ENCODE assay signal across 7 mouse cellular contexts in genomic region chr14:21848166-21849154, GRCm38 (mm10). TPM values are rescaled to one million over a fixed set of nuclear protein-coding genes. Genes with fewer than 3 reads are reported as not detected.
DNase-seq lines count a peak whose midpoint lies in the region; ATAC-seq and TF ChIP-seq lines count a peak whose summit lies in the region.

Gene Comtd1 (minus strand): TSS chr14:21848977.

- peak within 1 kb of the TSS; percentile 52 for H3K9ac ChIP-seq in intestine, postnatal 0 days (ENCODE audit: low read depth, low read length)
- H3K9ac ChIP-seq in midbrain, embryonic 12.5 days (replicated peaks): peak within 1 kb of the TSS; percentile 72

- intact Hi-C loops in left cerebral cortex, postnatal 4 days (cut with DNase I): loop anchor here (10.0 kb wide), 1 partner anchor 724 kb away; no protein-coding TSS in a partner anchor

- H3K27ac ChIP-seq in intestine, postnatal 0 days (ENCODE audit: low read depth, low read length): peak within 1 kb of the TSS; percentile 74
- H3K27ac ChIP-seq in midbrain, embryonic 12.5 days (replicated peaks): peak within 1 kb of the TSS; percentile 60; the same call in 1 of the 2 replicates
- H3K27ac ChIP-seq in small intestine, adult 2 months (ENCODE audit: insufficient read depth, low read depth, low read length): peak within 1 kb of the TSS; percentile 88

- ATAC-seq in intestine, postnatal 0 days: peak; percentile 87
- ATAC-seq in midbrain, embryonic 12.5 days (ENCODE audit: low FRiP score, low read depth): peak; percentile 92

- H3K9me3 ChIP-seq in intestine, postnatal 0 days (ENCODE audit: control insufficient read depth): no peaks in the 10 kb centered on the region
- H3K9me3 ChIP-seq in midbrain, embryonic 12.5 days: no peaks in the 10 kb centered on the region

- peak; percentile 100 for TF ChIP-seq CTCF in intestine, postnatal 0 days (IDR thresholded peaks at IDR 0.05; ENCODE audit: low read depth)
- peak; percentile 100 for TF ChIP-seq CTCF in small intestine, adult 2 months (IDR thresholded peaks at IDR 0.05; ENCODE audit: extremely low read depth, insufficient read length, insufficient replicate concordance, low read depth, low read length)

- peak within 1 kb of the TSS; percentile 91 for H3K4me2 ChIP-seq in intestine, postnatal 0 days (replicated peaks; ENCODE audit: low read depth)
- H3K4me2 ChIP-seq in midbrain, embryonic 12.5 days (replicated peaks): peak within 1 kb of the TSS; percentile 89

- H3K4me1 ChIP-seq in intestine, postnatal 0 days (replicated peaks; ENCODE audit: control insufficient read depth, insufficient read depth, low read length): no peaks in the 10 kb centered on the region; the same call in 1 of the 2 replicates
- peaks cover 18% of the 10 kb centered on the region for H3K4me1 ChIP-seq in midbrain, embryonic 12.5 days
- H3K4me1 ChIP-seq in small intestine, adult 2 months (ENCODE audit: control insufficient read depth, insufficient read depth, insufficient read length, low read length): peaks cover 4% of the 10 kb centered on the region; the same call in 1 of the 2 replicates

- TF ChIP-seq POLR2A in small intestine, adult 2 months (IDR thresholded peaks at IDR 0.05; ENCODE audit: low read depth, low read length): peak; percentile 59; the same call in 1 of the 2 replicates

- WGBS in intestine, postnatal 0 days: under 1% methylated on average over 51 of the region's 51 CpGs
- WGBS in midbrain, embryonic 12.5 days: under 1% methylated on average over 51 of the region's 51 CpGs
- under 1% methylated on average over 51 of the region's 51 CpGs for WGBS in small intestine, adult 2 months

- peak; percentile 94 for DNase-seq in adrenal gland, adult 8-10 months
- DNase-seq in embryo, embryonic 9.5 days (ENCODE audit: extremely low spot score): peak; percentile 98
- no peak for DNase-seq in gonadal fat pad, adult 2 months (ENCODE audit: low read depth)
- DNase-seq in left cerebral cortex, postnatal 4 days: peak; percentile 96

- peaks cover 38% of the 10 kb centered on the region for H3K36me3 ChIP-seq in intestine, postnatal 0 days (ENCODE audit: control insufficient read depth, insufficient read depth)
- peaks cover 29% of the 10 kb centered on the region for H3K36me3 ChIP-seq in midbrain, embryonic 12.5 days
- peaks cover 34% of the 10 kb centered on the region for H3K36me3 ChIP-seq in small intestine, adult 2 months (ENCODE audit: control insufficient read depth, insufficient read depth, low read length)

- no peaks in the 10 kb centered on the region for H3K27me3 ChIP-seq in intestine, postnatal 0 days (replicated peaks; ENCODE audit: control insufficient read depth, insufficient read depth, low read length)
- no peaks in the 10 kb centered on the region; the same call in 1 of the 2 replicates for H3K27me3 ChIP-seq in midbrain, embryonic 12.5 days
- H3K27me3 ChIP-seq in small intestine, adult 2 months (ENCODE audit: control insufficient read depth, insufficient read depth, low read length): no peaks in the 10 kb centered on the region

- peak within 1 kb of the TSS; percentile 63 for H3K4me3 ChIP-seq in intestine, postnatal 0 days (ENCODE audit: low read depth, low read length)
- peak within 1 kb of the TSS; percentile 69 for H3K4me3 ChIP-seq in midbrain, embryonic 12.5 days
- peak within 1 kb of the TSS; percentile 63 for H3K4me3 ChIP-seq in small intestine, adult 2 months (ENCODE audit: low read depth, low read length)

RNA-seq across cellular contexts. Expression of gene Comtd1, which starts in this region (rescaled TPM):
- 10 to 100 TPM; 75.0 to 92.2 (median 80.6) TPM for total RNA-seq in adrenal gland, adult 8-10 months (2022)
- polyA plus RNA-seq in gonadal fat pad, adult 2 months (2012; rRNA removed): 29.8 and 37.6 TPM in 2 replicates
- 67.3 and 70.5 TPM in 2 replicates for polyA plus RNA-seq in intestine, postnatal 0 days (2015; fragmentation: Nextera tagmentation; extraction: Ambion mirVana)
- total RNA-seq in left cerebral cortex, postnatal 4 days (2021): 10 to 100 TPM; 41.5 to 52.5 TPM
- 13.4 and 14.6 TPM in 2 replicates for polyA plus RNA-seq in midbrain, embryonic 12.5 days (2016; fragmentation: Nextera tagmentation; extraction: Ambion mirVana)
- 58.7 and 137 TPM in 2 replicates for polyA plus RNA-seq in small intestine, adult 2 months (2012; rRNA removed)
